Mouse (Mus musculus) heart, embryonic 12.5 days (tissue): ENCODE results near the gene Neurl1a. TPM values are rescaled to one million over a fixed set of nuclear protein-coding genes. Genes with fewer than 3 reads are reported as not detected.

ENCODE experiments used
- ATAC-seq: fragments of 200-750 bp; cut with Nextera tagmentation; 2 replicates; pipeline ENCODE4 v1.8.0; 2017; ENCODE audit warnings: moderate TSS enrichment, moderate library complexity; ENCODE audit not compliant: insufficient number of reproducible peaks, low FRiP score
- H3K27ac ChIP-seq: fragments of 300-500 bp; sonication (generic); 2 replicates; pipeline ENCODE4 v1.5.1; 2016; ENCODE audit warnings: mild to moderate bottlenecking, moderate library complexity; ENCODE audit not compliant: poor library complexity, severe bottlenecking
- H3K27me3 ChIP-seq: fragments of 300-500 bp; sonication (generic); replicated peaks from 2 replicates; pipeline ENCODE4 v1.6.1; 2016; ENCODE audit warnings: mild to moderate bottlenecking, moderate library complexity
- H3K36me3 ChIP-seq: fragments of 300-500 bp; sonication (generic); 2 replicates; pipeline ENCODE4 v1.6.1; 2016; ENCODE audit warnings: mild to moderate bottlenecking, moderate library complexity
- H3K4me1 ChIP-seq: fragments of 300-500 bp; sonication (generic); replicated peaks from 2 replicates; pipeline ENCODE4 v1.6.1; 2016; ENCODE audit warnings: mild to moderate bottlenecking
- H3K4me2 ChIP-seq: fragments of 300-500 bp; sonication (generic); 2 replicates; pipeline ENCODE4 v1.6.1; 2016; ENCODE audit warnings: mild to moderate bottlenecking, moderate library complexity
- H3K4me3 ChIP-seq: fragments of 300-500 bp; sonication (generic); 2 replicates; pipeline ENCODE4 v1.5.1; 2016; ENCODE audit warnings: mild to moderate bottlenecking
- H3K9ac ChIP-seq: fragments of 300-500 bp; sonication (generic); 2 replicates; pipeline ENCODE4 v1.6.1; 2016; ENCODE audit warnings: mild to moderate bottlenecking, moderate library complexity
- H3K9me3 ChIP-seq: fragments of 300-500 bp; sonication (generic); replicated peaks from 2 replicates; pipeline ENCODE4 v1.6.1; 2016; ENCODE audit warnings: mild to moderate bottlenecking, moderate library complexity
- WGBS: fragments of 180-500 bp; shearing (Covaris S2); methylation state at CpG from one replicate; pipeline ENCODE4 v1.1.7; 2016; 5-methylcytosine and 5-hydroxymethylcytosine counted together
- polyA plus RNA-seq: library from polyadenylated mRNA; unstranded; fragments of >200 nt; fragmentation: Nextera tagmentation; extraction: Ambion mirVana; gene quantifications from 2 replicates; pipeline ENCODE4 v1.2.1, GENCODE M21; 2016

Neurl1a gene
- polyA plus RNA-seq, 1 experiment from 2014 or later: 2.3 TPM

DNA sequence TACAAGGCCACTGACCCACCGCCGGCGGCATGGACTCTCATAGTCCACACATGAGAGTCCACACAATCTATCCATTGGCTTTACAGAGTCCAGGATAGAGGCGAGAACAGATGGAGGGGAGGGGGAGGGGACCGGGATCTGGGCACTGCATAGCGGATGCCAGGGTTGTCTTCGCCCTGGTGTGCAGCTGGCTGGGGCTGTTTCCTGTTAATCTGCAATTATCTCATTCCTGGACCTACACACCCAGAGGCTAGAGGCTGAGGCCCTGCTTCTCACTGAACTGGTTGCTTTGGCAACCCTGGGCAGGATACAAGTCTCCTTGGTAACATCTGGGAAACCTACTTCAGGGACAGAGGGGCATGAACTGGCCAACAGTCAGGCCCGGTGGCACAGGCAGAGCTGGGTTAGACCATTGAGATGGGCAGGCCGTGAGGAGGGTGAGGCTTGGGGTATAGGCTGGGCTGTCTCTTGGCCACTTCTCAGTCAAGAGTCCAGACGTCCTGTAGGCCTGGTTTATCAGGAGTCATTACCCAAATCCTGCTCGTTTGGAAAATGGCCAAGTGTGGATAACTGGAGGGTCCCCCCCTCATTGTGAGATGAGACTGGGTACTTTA, 10.0 kb downstream of the Neurl1a start:
- Histone ChIP-seq H3K4me2 (no peak overlapping the region), H3K27me3 (0 out of 2 replicates have a peak, but pooled peaks cover 6% of the 10 kb centered on the region), H3K36me3 (no peaks in the 10 kb centered on the region), H3K9me3 (no peaks in the 10 kb centered on the region), H3K27ac (no peak overlapping the region), H3K4me3 (no peak overlapping the region), H3K9ac (no peak overlapping the region), H3K4me1 (peaks cover 8% of the 10 kb centered on the region)
- 65% methylated on average over 11 of the region's 11 CpGs for WGBS
- ATAC-seq: peak; percentile 57

DNA sequence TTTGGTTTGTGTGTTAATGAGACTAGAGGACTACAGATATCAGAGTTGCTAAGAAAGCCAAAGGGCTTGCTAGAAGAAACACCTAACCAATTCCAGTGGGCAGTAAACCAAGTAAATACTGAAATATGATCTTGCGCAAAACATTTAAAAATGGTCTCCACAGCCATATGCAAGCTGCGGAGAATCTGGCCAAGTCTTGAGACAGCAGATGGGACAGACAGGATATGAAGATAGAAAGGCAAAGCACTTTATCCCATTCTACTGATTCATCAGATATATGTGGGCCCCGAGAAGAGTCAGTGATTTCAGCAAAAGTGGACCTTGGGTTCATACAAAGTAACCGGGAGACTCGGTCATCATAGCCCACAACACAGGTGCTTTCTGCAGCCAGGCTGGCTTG, 13.5 kb downstream of the Neurl1a start:
- Histone ChIP-seq H3K27ac (no peak overlapping the region), H3K9ac (no peak overlapping the region), H3K36me3 (no peaks in the 10 kb centered on the region), H3K4me2 (no peak overlapping the region), H3K4me3 (no peak overlapping the region), H3K9me3 (no peaks in the 10 kb centered on the region), H3K4me1 (peaks cover 8% of the 10 kb centered on the region), H3K27me3 (no peaks in the 10 kb centered on the region)
- no peak for ATAC-seq
- WGBS: 92% methylated on average over 5 of the region's 5 CpGs

DNA sequence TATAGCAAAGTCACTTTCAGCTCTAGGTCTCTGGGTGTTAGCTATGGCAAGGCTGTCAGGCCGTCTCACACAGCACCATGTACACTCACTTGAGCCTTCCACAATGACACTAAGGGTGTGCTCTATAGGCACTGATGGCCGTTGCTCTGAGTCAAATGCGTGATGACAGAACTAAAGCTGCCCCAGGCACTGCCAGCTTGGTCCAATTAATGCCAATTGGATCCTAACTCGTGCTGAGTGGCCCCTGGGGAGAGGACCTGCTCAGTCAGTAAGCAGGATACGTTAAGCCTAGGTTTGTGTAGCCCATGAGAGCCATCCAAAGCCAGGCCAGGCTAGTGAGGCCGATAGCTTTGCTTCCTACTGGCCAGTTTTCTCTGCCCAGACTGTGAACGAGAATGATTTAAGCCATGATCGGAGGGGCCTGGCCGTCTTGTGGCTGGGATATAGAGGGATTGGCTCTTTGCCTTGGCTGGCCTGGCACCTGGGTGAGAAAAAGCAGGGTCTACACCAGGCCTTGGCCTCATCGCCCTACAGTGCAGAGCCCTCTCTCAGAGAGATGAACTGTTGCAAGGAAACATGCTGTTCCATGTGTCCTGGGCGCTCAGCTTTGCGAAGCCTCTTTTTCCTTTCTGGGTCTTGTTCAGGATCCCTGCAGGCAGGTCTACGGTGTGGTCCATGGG, 20.2 kb downstream of the Neurl1a start:
- no peaks in the 10 kb centered on the region for H3K9me3 ChIP-seq
- no peaks in the 10 kb centered on the region for H3K36me3 ChIP-seq
- no peak overlapping the region for H3K27ac ChIP-seq
- no peak overlapping the region for H3K9ac ChIP-seq
- no peak for ATAC-seq
- no peak overlapping the region for H3K4me3 ChIP-seq
- 0 out of 2 replicates have a peak, but pooled peaks cover 3% of the 10 kb centered on the region for H3K27me3 ChIP-seq
- WGBS: 81% methylated on average over 13 of the region's 13 CpGs
- 0 out of 2 replicates have a peak, but pooled peaks cover 6% of the 10 kb centered on the region for H3K4me1 ChIP-seq
- H3K4me2 ChIP-seq: no peak overlapping the region

DNA sequence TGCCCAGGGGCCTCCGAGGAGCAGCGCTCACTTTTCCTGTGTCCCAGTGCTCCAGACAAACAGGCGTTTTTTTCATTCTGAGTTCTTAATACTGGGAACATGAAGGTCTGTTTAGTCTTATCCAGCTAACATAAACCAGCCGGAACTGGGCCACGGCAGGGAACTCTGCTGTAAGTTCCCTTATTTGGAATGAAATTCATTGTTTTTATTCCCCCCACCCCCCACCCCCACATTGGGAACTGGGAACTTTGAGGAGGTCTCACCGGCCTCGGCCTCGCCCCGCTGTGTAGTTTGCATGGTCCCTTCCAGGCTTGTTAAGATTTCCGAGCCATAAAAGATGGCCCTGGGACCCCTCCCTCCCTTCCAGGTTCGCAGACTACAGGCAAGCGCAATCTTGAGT, 23.4 kb downstream of the Neurl1a start:
- ATAC-seq: no peak
- Histone ChIP-seq H3K4me1 (0 out of 2 replicates have a peak, but pooled peaks cover 6% of the 10 kb centered on the region), H3K9me3 (0 out of 2 replicates have a peak, but pooled peaks cover 3% of the 10 kb centered on the region), H3K9ac (no peak overlapping the region), H3K27ac (0 out of 2 replicates have a peak overlapping the region, but pooled peaks have one; percentile 4), H3K36me3 (no peaks in the 10 kb centered on the region), H3K4me3 (no peak overlapping the region), H3K4me2 (no peak overlapping the region), H3K27me3 (0 out of 2 replicates have a peak, but pooled peaks cover 3% of the 10 kb centered on the region)
- 49% methylated on average over 12 of the region's 12 CpGs for WGBS

DNA sequence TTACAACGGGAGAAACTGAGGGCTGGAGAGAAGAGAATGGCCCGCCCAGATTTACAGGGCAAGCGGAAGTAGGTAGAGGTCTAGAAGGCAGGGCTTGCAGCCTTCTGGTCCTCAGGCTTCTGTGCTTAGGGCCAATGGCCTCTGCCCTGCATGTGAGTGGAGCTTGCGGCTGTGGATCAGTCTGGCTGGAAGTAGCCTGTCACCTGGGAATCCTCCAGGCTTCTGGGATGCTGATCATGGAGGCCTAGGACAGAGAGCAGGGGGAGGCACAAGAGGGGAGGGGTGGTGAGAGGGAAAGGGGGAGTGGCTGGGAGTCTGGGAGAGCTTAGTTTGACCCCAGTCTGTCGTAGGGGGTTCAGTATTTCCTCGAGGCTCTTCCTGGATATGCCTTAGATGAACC, 23.8 kb downstream of the Neurl1a start:
- Histone ChIP-seq H3K9ac (no peak overlapping the region), H3K4me3 (no peak overlapping the region), H3K27me3 (0 out of 2 replicates have a peak, but pooled peaks cover 3% of the 10 kb centered on the region), H3K27ac (0 out of 2 replicates have a peak overlapping the region, but pooled peaks have one; percentile 4), H3K9me3 (0 out of 2 replicates have a peak, but pooled peaks cover 3% of the 10 kb centered on the region), H3K36me3 (no peaks in the 10 kb centered on the region), H3K4me1 (0 out of 2 replicates have a peak, but pooled peaks cover 6% of the 10 kb centered on the region), H3K4me2 (no peak overlapping the region)
- ATAC-seq: no peak
- 66% methylated on average over 6 of the region's 6 CpGs for WGBS

DNA sequence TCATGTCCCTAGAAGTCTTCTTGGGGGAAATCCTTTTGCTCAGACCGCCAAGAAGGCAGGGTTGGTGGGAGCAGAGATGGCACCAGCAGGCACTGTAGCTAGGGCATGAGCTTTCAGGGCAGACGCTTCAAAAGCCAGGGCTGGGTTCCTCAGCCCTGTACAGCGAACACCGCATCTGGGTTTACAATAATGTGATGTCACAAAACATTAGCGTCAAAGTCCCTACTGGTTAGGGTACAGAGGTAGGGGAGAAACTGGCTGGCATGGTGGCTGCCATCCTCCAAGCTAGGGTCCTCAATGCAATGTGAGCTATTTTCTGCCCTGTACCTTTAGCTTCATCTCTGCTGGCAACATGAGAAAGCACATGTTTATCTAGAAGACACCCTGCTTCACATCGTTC, 24.4 kb downstream of the Neurl1a start:
- no peak for ATAC-seq

DNA sequence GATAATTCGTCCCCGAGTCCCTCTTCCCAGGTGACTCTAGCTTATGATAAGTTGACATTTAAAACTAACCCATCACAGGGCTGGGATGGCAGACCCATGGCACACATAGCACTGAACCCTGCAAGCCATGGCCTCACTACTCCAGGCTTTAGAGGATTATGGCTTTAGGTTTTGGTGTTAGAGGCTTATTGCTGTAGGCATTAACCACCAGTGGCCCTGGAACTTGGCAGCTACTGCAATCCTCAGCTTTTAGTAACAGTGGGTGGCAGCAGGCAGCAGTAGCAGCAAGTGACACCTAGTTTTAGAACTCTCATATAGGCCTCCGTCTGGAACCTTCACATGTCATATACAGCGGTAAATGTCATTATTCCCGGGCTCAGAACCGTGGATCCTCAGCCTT, 26.0 kb downstream of the Neurl1a start:
- Histone ChIP-seq H3K36me3 (no peaks in the 10 kb centered on the region), H3K4me3 (no peak overlapping the region), H3K9ac (no peak overlapping the region), H3K9me3 (0 out of 2 replicates have a peak, but pooled peaks cover 3% of the 10 kb centered on the region), H3K4me1 (0 out of 2 replicates have a peak, but pooled peaks cover 6% of the 10 kb centered on the region), H3K27ac (no peak overlapping the region), H3K27me3 (0 out of 2 replicates have a peak, but pooled peaks cover 3% of the 10 kb centered on the region), H3K4me2 (no peak overlapping the region)
- 81% methylated on average over 6 of the region's 6 CpGs for WGBS
- no peak for ATAC-seq

More for the DNA sequence above, 24.4 kb downstream of the Neurl1a start:
- Histone ChIP-seq H3K4me3 (no peak overlapping the region), H3K36me3 (no peaks in the 10 kb centered on the region), H3K4me2 (no peak overlapping the region), H3K9ac (no peak overlapping the region), H3K27ac (no peak overlapping the region), H3K27me3 (0 out of 2 replicates have a peak, but pooled peaks cover 3% of the 10 kb centered on the region), H3K9me3 (0 out of 2 replicates have a peak, but pooled peaks cover 3% of the 10 kb centered on the region), H3K4me1 (0 out of 2 replicates have a peak, but pooled peaks cover 6% of the 10 kb centered on the region)
- WGBS: 91% methylated on average over 6 of the region's 6 CpGs

DNA sequence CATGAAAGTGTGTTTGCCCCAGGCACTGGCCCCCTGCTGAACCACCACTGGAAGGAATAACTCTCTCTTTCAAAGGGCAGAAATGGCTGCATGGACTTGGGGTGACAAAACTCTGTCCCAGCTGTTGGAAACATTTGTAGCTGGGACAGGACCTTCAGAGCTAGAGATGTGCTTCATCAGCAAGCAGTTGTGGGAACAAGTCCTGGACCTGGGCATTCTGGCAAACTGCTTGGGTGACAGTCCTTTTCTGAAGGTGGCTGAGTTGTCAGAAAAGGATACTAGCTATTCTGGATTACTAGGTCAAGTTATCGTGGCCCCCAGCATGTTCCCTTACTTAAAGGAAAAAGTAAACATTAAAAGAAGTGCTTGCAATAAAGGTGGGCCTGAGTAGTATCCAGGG, 27.5 kb downstream of the Neurl1a start:
- no peak overlapping the region for H3K4me2 ChIP-seq
- 74% methylated on average over 1 of the region's 1 CpGs for WGBS
- H3K4me1 ChIP-seq: 0 out of 2 replicates have a peak, but pooled peaks cover 6% of the 10 kb centered on the region
- no peak overlapping the region for H3K27ac ChIP-seq
- H3K36me3 ChIP-seq: no peaks in the 10 kb centered on the region
- H3K9ac ChIP-seq: no peak overlapping the region
- 0 out of 2 replicates have a peak, but pooled peaks cover 3% of the 10 kb centered on the region for H3K27me3 ChIP-seq
- 0 out of 2 replicates have a peak, but pooled peaks cover 3% of the 10 kb centered on the region for H3K9me3 ChIP-seq
- no peak overlapping the region for H3K4me3 ChIP-seq
- ATAC-seq: no peak

DNA sequence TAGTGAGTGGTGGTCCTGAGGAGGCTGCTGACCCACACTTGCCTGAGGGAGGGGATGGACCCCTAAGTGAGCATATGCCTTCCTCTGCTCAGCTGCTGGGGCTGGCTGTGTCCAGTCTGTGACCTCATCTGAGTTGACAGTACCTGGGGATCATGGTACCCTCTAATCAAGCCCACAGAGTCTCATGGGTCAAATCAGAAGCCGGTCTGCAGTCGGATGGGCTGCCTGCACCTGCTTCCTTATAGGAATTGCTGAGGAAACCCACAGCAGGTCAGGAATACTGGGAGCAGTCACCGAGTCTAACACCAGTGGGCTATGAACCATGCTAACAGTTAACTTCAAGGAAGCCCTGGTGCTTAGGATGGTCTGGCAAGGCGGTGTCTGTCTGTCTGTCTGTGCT, 31.8 kb downstream of the Neurl1a start:
- no peak overlapping the region for H3K4me2 ChIP-seq
- no peak overlapping the region for H3K27ac ChIP-seq
- no peaks in the 10 kb centered on the region for H3K36me3 ChIP-seq
- WGBS: 86% methylated on average over 4 of the region's 4 CpGs
- no peak overlapping the region for H3K4me3 ChIP-seq
- H3K9me3 ChIP-seq: no peaks in the 10 kb centered on the region
- ATAC-seq: no peak
- no peaks in the 10 kb centered on the region for H3K27me3 ChIP-seq
- no peaks in the 10 kb centered on the region for H3K4me1 ChIP-seq
- no peak overlapping the region for H3K9ac ChIP-seq

DNA sequence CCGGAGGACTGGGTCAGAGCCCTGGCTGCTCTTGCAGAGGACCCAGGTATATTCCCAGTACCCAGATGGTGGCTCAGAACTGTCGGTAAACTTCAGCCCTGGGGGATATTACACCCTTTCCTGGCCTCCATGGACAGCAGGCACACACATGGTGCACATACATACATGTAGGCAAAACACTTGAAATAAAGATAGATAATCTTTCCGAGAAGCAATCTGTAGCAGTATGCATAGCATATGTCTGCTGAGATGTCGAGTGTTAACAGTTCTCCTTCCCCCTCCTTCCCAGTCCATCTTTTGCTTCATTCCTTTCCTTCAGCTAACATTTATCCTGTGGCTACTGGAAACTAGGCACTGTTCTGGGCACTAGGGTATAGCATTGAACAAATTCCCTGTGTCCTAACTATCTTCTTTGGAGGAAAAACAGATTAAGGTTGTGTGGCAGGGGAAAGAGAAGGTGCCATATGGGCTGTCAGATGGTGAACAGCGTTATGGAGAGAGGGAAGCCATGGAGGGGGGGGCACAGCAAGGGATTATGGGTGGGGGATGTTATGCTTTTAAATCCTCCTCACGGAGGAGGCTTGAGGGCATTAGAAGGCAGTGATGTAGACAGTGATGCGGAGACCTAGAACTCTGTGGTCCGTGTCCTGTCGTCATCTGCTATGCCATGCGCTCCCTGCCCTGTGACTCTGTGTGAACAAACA, 33.1 kb downstream of the Neurl1a start:
- no peak overlapping the region for H3K9ac ChIP-seq
- H3K27me3 ChIP-seq: no peaks in the 10 kb centered on the region
- no peaks in the 10 kb centered on the region for H3K36me3 ChIP-seq
- WGBS: 78% methylated on average over 10 of the region's 10 CpGs
- H3K27ac ChIP-seq: no peak overlapping the region
- no peaks in the 10 kb centered on the region for H3K9me3 ChIP-seq
- no peaks in the 10 kb centered on the region for H3K4me1 ChIP-seq
- H3K4me3 ChIP-seq: no peak overlapping the region
- no peak overlapping the region for H3K4me2 ChIP-seq
- no peak for ATAC-seq

DNA sequence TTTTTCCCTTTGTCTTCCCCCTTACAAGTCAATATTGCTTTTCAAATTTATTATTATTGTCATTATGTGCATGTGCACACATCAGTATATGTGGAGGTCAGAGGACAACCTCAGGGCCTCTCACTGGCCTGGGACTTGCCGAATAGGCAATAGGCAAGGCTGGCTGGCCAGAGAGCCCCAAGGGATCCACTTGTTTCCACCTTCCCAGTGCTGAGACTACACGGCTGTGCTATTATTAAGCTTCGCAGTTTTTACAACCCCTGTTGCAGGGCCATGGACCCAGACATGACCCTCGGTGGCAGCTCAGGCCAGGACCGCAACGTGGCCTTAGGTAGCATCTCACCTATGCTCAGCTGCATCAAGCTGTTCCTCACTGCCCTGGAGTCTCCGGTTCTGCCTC, 33.8 kb downstream of the Neurl1a start:
- 85% methylated on average over 7 of the region's 7 CpGs for WGBS
- Histone ChIP-seq H3K4me2 (no peak overlapping the region), H3K27me3 (no peaks in the 10 kb centered on the region), H3K4me1 (no peaks in the 10 kb centered on the region), H3K27ac (no peak overlapping the region), H3K4me3 (no peak overlapping the region), H3K9ac (no peak overlapping the region), H3K36me3 (no peaks in the 10 kb centered on the region), H3K9me3 (no peaks in the 10 kb centered on the region)
- no peak for ATAC-seq
